Mouse (Mus musculus) kidney, adult 11 months (tissue): Measurements from ENCODE around the gene Tipin.
"Not testable (repeated sequence)": the region's sequence is repeated elsewhere in the genome, so short reads cannot be mapped to it uniquely, and the experiment has no call there.

Experiments
- DNase-seq: peaks from one replicate; pipeline ENCODE4 v3.0.0; 2022

Tipin gene

GRCm38 (mm10) chr9:64272611-64273010 lies 8.8 kb upstream of the Tipin start:
- DNase-seq = peak; percentile 24

GRCm38 (mm10) chr9:64273757-64274156 lies 7.6 kb upstream of the Tipin start:
- no peak for DNase-seq

- DNase-seq = no peak
Observed at GRCm38 (mm10) chr9:64274291-64274690, 7.1 kb upstream of the Tipin start.

- no peak for DNase-seq
Observed at GRCm38 (mm10) chr9:64274919-64275318, 6.5 kb upstream of the Tipin start.

- DNase-seq = peak; percentile 42
Observed at GRCm38 (mm10) chr9:64277706-64278105, 3.7 kb upstream of the Tipin start.

GRCm38 (mm10) chr9:64278665-64279310 lies 2.6 kb upstream of the Tipin start:
- DNase-seq = no peak

GRCm38 (mm10) chr9:64281781-64282178 lies 399 bp downstream of the Tipin start:
- DNase-seq = no peak

GRCm38 (mm10) chr9:64282404-64282987 lies 1.1 kb downstream of the Tipin start:
- no peak for DNase-seq

- not testable (repeated sequence) for DNase-seq
Observed at GRCm38 (mm10) chr9:64303086-64303485, 21.7 kb downstream of the Tipin start.

- DNase-seq = no peak
Observed at GRCm38 (mm10) chr9:64306476-64307312, 25.3 kb downstream of the Tipin start.

GRCm38 (mm10) chr9:64310996-64311785 lies 29.8 kb downstream of the Tipin start:
- peak; percentile 55 for DNase-seq

- no peak for DNase-seq
Observed at GRCm38 (mm10) chr9:64312128-64312527, 30.7 kb downstream of the Tipin start.

- DNase-seq = no peak
Observed at GRCm38 (mm10) chr9:64314696-64315095, 33.3 kb downstream of the Tipin start.

GRCm38 (mm10) chr9:64316986-64317385 lies 35.6 kb downstream of the Tipin start:
- DNase-seq = no peak

- DNase-seq = no peak
Observed at GRCm38 (mm10) chr9:64323976-64324375, 42.6 kb downstream of the Tipin start.

GRCm38 (mm10) chr9:64335825-64336224 lies 54.4 kb downstream of the Tipin start:
- no peak for DNase-seq

GRCm38 (mm10) chr9:64339361-64339760 lies 58.0 kb downstream of the Tipin start:
- no peak for DNase-seq

- peak; percentile 68 for DNase-seq
Observed at GRCm38 (mm10) chr9:64340351-64341253, 59.2 kb downstream of the Tipin start.

GRCm38 (mm10) chr9:64341254-64341566 lies 59.8 kb downstream of the Tipin start, which contains the start of gene Dis3l:
Gene Dis3l (minus strand): TSS chr9:64341288.
- DNase-seq = no peak

- DNase-seq = no peak
Observed at GRCm38 (mm10) chr9:64341671-64342070, 60.3 kb downstream of the Tipin start.

- DNase-seq = no peak
Observed at GRCm38 (mm10) chr9:64343656-64344055, 62.3 kb downstream of the Tipin start.

GRCm38 (mm10) chr9:64345931-64346330 lies 64.5 kb downstream of the Tipin start:
- DNase-seq = no peak
